Mouse (Mus musculus) left cerebral cortex, adult 18-20 months (tissue): ENCODE results near the gene Srgap2. TPM values are rescaled to one million over a fixed set of nuclear protein-coding genes. Genes with fewer than 3 reads are reported as not detected.

Experiments
- DNase-seq, 2 experiments: peaks; one replicate each; pipeline ENCODE4 v3.0.0; 2021 to 2022; ENCODE audit warnings: low spot score in 2 of 2, mixed read lengths in 1 of 2
- total RNA-seq, 2 experiments: library from RNA; stranded (reverse); gene quantifications; 2 replicates each; pipeline ENCODE4 v1.2.3; 2021

Srgap2 gene
- total RNA-seq, 2 experiments from 2014 or later: 69.4 to 77.0 TPM

DNA sequence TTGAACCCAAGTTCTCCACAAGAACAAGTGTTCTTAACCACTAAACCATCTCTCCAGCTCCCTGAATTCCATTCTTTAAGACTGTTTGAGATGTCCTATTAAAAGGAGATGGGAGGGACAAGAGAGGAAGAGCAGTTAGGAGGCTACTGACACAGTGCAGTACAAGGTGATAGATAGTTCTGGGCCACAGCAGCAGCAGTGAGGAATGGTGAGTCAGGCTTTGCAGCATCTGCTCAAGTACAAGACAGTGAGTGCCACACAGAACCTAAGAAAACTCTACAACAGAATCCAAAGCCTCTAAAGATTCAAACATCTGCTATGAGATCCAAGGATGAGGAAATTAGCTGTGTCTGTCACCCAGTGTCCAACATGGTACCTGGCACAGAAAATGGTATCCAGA, 51.8 kb downstream of the Srgap2 start:
- no peak for DNase-seq

DNA sequence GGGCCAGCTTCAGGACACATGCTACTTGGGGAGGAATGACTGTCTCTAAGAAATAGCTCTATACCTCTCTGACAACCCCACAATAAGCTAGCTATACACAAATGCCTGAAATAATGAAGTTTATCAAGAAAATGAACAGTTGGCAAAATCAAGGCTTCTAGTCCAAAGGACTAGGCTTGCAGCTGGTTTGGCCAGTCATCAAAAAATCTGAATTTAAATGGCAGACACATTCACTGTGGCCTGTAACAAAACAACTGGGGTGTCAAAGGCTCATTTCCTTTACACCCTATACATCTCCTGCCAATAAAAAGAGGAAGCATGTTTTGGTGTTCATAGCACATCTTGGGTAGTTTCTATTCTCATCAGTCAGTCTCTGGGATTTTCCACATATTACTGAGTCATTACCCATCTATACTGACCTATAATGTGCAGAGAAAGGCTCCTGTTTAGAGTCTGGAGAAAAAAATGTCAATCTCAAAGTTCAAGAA, 53.5 kb downstream of the Srgap2 start:
- DNase-seq: no peak

DNA sequence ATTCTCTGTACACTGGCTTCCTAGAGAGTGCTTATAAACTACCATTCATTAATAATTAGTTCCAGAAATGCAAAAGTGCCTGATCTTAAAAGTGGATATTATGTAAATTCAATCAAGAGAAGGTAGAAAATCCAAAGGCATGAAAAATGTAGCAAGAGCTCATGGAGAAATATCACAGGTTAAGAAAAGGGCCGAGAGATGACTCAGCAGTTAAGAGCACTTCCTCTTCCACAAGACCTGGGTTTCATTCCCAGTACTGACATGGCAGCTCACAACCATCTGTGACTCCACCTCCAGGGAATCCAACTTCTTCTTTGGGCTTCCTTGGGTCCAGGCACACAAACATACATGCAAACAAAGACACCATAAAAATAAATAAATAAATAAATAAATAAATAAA, 56.6 kb downstream of the Srgap2 start:
- no peak for DNase-seq

DNA sequence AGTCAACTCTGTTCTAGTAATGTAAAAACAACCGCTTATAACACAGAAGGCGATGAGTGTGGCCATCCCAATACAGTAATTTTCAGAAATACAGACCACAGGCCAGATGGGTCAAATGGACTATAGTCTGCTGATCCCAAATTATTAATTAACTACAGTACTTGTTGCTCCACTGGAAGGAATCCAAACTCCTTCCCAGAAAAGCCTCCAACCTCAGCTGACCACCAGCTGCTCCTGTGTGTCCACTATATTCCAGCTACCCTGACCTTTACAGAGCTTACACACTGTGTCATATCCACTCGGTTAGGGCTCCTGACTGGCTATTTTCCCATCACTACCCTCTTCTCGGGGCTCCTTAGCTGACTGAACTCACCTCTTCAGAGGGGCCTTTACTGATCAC, 61.3 kb downstream of the Srgap2 start:
- DNase-seq: no peak

DNA sequence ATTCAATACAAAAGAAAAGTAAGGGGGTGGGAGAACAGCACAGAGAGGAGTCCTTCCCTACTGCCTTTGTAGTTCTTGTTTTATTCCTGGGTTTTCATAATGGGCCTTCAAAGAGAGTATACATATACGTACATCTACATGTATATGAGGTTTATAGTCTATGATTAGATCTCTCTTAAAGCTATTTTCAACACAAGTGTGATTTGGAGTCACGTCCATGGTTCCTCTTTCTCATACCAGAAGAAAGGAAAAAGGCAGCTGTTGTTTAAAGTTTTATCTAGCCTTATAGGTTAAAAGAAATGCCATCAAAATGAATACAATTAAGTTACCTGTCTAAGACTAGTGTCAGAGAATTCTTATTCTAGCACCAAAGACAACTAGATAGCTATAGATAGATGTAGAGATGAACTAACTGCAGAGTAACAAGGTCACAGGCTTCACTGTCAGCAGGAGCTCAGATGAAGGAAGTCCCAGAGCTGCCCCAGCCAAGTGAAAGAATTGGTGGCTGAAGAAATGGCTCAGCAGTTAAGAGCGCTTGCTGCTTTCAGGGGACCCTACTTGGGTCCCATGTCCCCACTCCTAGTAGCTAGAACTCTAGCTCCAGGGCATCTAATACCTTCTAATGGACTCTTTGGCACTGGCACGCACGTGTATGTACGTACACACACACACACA, 63.1 kb downstream of the Srgap2 start:
- DNase-seq: no peak

DNA sequence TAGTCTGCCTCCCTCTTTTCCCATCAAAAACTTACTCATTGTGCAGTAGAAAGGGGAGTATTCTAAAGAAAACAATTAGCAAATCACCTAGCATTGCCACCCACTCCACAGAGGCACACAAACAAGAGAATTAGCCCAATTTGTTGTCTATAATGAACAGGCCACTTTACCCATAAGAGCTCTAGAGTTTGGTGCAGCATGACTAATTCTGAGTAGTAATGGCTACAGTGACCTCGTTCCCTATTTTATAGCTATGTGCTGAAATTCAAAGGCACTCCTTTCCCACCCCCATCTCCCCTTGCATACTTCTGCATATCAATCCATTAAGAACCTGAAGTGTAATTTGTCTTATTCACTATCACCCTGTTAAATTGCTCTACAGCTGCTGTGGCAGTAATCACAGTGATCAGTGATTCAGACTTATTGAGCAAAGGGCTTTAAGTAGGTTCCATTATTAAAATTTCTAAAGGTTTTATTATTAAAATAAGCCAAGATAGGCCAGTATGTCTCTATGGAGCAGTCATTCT, 64.5 kb downstream of the Srgap2 start:
- DNase-seq: no peak

DNA sequence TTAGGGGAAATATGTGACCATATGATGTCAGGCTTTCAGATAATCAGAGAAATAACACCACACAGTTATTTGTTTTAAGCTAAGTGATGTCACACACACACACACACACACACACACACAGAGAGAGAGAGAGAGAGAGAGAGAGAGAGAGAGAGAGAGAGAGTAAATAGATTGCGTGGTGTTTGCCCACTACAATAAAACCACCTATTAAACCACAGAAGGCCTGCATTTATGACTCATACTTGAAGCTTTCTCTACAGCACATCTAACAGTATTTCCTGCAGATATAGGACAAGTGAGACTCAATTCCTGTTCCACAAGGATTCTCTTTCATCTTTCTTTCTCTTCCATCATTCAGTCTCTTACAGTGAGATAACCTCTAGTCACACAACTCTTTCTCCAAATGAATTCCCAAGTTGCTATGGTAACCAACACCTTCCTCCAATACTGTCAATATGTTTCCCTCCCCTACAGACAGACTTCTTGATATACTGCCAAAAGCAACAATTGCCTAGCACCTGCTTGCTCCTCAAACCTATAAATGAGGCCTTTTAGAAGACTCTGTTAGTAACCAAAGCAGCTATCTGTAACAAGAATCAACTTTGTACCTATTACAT, 66.1 kb downstream of the Srgap2 start:
- no peak for DNase-seq

DNA sequence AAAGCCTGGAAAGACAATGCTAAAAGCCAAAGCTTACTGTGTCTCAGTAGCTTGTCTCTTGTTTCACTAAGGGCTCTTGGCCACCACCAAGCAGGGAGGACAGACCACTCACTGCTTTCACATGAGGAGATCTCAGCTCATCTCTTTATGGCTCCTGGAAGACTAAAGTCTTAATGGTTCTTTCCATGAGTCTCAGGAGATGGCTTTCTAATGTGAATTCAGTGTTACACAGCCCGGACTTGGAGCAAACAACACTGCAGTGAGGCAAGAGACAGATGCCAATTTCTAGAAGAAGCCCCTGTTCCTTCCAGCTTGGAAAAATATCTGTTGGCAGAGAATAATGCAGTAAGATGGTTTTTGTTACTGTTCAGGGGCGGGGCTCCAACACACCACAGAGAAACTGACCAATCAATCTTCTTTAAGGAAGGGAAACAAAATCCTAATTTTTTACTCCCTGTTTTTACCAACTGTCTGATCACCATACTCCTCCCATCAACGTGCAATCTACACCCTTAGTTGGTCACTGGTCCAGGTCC, 71.7 kb downstream of the Srgap2 start:
- DNase-seq: no peak

DNA sequence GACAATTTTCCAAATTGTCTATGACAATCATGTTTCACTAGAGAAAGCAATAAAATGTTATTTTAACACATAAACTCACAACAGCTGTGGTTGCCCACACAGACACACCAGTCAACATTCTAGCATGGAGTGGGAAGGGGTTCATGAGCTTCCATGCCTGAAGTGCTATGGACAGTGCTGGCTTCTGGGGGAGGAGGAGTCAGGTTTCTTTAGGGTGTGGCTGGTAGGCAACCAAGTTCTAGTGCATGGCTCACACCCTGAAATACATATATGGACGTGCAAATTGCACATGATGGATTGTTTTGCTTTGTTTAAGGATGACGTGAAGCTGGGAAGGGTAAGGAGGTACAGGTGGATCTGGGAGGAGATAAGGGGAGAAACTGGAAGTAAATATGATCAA, 72.8 kb downstream of the Srgap2 start:
- no peak for DNase-seq

DNA sequence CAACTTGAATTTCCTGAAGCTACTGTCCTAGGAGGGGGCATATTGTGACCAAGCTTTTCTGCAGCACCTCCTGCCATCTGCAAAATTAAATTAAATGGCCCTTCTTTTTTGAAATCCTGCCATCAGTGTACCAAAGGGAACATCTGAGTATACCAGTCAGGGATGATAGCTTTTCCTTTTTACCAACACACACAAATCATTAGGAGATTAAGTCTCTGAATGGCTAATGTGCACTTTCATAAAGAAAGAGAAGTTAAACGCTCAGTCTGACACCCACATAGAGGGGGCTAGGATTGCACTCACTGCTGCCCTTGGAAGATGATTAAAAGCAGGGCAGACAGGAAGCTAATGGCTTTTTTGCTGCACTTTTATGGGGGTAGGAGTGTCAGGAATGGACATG, 73.8 kb downstream of the Srgap2 start:
- DNase-seq: no peak

DNA sequence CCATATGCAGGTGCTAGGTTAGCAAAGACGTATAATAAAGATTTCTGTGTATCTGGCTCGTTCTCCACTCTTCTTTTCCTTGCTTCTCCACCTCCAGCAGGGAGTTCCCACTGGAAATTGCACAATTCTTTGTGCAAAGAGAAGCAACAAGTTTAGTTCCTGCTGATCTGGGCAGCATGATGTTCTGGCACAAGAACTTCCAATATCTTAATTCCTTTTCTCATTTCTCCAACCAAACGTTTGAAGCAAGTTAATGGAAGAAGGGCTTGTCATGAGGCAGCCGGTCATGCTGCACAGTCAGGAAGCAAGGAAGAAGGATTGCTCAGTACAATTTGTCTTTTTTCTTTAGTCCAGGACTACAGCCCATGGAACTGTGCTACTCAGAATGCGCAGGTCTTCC, 78.8 kb downstream of the Srgap2 start:
- no peak for DNase-seq

DNA sequence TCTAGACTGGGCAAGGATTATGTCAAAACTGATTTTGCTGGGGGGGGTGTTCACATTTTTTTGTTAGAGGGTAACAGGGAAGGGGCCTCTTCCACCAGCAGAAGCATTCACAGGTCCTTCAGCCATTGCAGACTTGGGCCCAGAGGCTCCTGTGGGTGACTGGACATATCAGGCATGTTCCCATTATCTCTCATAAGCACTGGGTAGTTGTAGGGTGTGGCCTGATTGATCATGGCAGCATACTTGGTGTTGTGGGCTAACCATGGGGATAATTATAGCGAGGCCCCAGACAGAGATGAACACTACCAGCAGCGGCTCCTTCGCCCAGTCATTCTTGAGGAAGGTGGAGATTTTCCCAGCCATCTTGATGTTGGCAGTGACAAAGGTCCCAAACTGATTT, 79.8 kb downstream of the Srgap2 start:
- DNase-seq: no peak

DNA sequence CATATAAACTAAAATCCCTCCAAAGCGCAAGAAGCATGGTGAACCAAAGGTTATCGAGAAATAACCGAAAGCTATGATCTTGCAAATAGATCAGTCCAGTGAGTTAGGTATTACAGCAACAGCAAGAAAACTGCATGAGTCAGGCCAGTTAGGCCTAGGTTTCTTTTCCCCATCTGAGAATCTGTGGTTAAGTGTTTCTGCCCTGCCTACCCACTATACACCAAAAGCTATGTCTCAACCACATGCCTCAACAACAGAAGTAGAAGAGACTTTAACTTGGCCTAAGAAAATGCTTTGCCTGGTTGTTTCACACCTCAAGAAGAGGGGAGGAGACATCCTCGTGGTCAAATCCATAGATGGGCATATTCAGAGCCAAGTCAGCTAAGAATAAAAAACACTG, 80.6 kb downstream of the Srgap2 start:
- DNase-seq: no peak

DNA sequence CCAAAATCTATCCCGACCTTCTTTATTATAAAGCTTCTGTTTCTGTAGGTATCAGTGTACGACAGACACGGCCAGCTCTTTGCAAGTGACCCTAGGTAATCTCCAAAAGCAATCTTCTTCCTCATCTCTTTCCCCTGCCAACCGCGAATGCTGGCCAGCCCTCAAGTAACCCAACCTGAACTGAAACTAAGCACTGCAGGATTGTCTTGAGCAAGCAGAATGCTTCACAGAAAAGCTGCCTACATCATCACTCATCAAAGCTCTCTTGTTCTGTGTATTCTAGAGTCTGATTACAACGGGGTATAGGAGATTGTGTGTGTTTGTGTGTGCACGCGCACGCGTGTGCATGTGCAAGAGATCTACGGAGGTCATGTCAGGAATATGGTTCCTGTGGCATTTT, 88.6 kb downstream of the Srgap2 start:
- DNase-seq: no peak

DNA sequence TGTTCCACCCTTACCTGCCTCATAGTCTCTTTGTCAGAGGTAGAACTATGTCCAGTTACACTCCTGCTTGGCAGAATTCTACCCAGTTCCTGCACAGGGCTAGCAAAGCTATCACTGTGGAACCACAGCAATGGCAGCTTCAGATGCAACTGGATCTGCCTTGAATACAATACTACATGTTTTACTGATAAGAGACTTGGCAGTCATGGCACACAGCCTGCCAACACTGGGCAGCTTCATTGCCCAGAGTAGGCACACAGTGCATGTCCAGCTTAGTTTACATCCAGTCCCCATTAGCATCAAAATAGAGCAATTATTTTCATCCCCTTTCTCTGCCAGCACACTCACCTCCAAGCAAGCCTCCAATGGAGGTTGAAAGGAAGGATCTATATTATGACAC, 89.2 kb downstream of the Srgap2 start:
- no peak for DNase-seq

DNA sequence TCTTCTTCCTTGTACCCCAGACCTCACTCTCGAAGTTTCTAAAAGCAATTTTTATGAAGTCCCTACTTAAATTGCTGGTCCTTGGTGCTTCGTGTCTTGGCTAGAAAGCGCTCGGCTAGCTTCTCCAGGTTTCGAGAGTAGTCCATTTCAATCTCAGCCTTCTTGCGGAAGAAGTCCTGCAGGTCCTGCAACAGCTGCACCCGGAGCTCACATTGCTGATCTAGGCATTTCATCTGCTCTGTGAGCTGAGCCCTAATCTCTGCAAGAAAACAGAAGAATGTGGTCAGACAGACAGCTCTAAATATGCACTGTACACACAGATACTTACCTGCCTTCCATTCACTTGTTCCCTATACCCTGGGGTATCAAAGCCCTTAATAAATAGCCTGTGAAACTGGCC, 90.5 kb downstream of the Srgap2 start:
- no peak for DNase-seq

DNA sequence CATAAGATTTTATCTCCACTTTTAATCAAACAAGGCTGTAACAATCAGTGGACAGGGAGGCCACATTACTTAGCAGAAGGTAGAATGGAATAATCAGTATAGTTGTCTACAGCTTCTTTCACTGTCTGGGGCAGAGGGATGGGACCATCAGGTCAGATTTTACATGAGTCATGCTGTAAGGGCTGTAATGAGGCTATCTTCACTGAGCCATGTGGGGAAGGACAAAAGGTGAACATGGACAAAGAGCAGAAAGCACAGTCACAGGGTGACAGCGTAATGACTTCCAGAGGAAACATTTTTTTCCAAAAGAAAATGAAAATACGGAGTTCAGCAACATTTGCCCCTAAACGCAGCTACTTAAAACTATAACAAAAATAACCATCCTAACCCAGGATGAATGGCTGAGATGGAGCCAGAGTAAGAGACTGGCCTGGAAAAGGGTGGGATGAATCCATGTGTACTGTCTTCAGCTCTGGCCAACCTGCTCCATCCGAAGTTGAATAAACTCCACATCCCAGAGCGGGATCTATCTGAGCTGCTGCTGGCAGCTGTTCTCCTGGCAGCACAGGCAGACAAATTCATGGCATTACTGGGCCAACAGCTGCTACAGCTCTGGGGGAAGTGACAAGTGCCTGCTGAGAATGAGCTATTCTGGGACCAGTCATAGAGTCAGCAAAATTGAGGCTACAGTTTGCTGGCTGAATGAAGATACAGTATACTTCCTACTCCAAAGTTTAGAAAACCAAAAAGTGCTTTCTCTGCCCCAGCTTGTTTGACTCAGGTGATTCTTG, 95.5 kb downstream of the Srgap2 start:
- peak; percentile 34 to 70 for DNase-seq

DNA sequence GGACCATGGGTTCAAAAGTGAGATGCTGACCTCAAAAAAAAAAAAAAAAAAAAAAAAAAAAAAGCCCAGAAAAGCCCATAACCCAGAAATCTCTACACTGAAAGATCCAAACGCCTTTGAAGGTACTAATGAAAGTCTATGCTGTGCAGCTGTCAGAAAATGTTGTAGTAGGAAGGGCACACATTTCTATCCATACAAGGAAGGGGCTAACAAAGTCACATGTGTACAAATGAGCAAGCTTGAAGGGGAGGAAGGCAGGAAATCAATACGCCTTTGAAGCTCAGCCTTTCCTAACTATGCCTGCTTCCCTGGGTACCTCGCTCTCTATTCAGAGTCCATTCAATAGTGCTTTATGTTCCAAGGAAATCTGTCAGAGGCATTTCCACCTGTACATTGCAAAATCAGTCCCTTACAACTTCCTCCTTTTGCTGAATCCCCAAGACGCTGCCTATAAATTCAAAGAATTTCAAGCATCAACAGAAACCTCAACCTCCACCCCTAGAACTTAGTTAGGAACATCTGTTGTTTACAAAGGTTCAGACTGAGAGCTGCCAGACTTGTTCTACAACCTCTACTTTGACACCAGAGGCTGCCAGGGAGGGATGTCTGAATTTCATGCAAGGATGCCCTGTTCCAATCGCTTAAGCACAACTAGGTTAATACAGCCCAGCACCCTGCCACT, 99.9 kb downstream of the Srgap2 start:
- no peak for DNase-seq

DNA sequence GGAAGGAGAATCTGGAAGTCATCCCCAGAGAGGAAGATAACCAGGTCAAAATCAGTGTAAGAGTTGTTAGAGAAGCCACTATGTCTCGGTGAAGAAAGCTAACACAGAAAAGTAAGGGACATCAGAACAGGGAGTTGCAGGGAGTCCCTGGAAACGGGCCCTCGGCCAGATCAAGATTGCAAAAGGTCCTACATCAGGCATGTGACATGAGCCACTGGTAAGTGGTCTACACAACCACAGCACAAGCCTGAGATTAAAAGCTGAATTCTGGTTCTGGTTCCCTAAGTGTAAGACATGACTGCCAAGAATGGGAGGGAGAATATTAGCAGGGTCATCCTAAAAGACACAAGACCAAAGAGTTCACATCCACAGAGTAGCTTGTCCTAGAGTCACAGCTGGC, 104.1 kb downstream of the Srgap2 start:
- DNase-seq: no peak

DNA sequence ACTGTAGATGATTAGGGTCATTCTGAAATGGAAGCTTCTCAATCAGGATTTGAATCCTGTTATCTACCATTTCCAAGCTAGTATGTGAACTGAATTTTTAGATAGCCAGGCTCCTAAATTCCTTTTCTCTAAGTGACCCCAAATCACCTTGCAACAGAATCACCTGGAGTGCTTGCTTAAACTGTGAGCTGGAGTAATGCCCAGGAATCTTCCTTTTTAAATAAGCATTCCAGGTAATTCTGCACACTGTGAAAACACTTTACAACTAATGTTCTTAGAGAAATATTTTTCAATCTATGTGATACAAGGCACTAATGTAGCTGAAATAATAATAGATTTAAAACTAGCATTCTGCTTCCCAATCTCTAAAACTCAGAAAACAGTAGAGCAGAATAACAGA, 106.0 kb downstream of the Srgap2 start:
- no peak for DNase-seq

DNA sequence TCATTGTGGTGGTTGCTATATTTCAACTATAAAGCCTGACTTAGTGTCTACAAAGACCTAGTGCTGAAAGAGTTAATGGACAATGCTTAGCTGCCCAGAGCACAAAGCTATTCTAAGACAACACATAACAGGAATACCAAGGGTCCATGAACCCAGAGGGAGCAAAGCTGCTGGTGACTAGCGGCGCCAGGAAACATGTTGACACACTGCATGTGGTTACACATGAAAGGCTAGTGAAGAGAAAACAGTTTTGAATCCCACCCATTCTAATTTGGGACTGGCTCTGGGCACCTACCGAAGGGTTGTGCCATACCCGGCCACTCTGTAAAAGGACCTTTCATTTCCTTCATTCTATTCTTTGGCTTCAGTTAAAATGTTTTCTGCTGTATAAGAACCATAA, 106.5 kb downstream of the Srgap2 start:
- no peak for DNase-seq
